Mouse (Mus musculus) Patski (cell line): ENCODE measurements around the gene Tmem184b. TPM values are rescaled to one million over a fixed set of nuclear protein-coding genes. Genes with fewer than 3 reads are reported as not detected.

ENCODE experiments used
- ATAC-seq: fragments of 100-300 bp; one replicate; pipeline ENCODE4 v1.8.0; 2021
- CTCF ChIA-PET: fragments of 350-600 bp; sonication (Branson Sonifier 250); formaldehyde crosslinking; loops from one replicate; lab custom pipeline; 2022; ENCODE audit warnings: inconsistent platforms; lab: Charles Lee
- POLR2A ChIA-PET: fragments of 350-600 bp; sonication (Branson Sonifier 250); formaldehyde crosslinking; loops from one replicate; lab custom pipeline; 2022; ENCODE audit warnings: antibody characterized with exemption, inconsistent platforms; lab: Charles Lee
- DNase-seq: peaks from one replicate; pipeline ENCODE4 v3.0.0-alpha.2; 2011; ENCODE audit warnings: low read depth, low spot score
- H3K27me3 ChIP-seq: fragments of 371-371 bp; one replicate; pipeline ENCODE4 v1.5.1; 2021
- CTCF ChIP-seq: fragments of 100-300 bp; IDR thresholded peaks from one replicate; pipeline ENCODE4 v1.5.1; 2021
- in situ Hi-C: fragments of 300-500 bp; cut with MboI; formaldehyde crosslinking; loops from 3 replicates; pipeline ENCODE4 v1.11.1; 2018; ENCODE audit warnings: low pct_unique_long_range_greater_than_20kb, mixed read lengths
- polyA plus RNA-seq: library from polyadenylated mRNA; unstranded; gene quantifications from one replicate; pipeline ENCODE4 v1.2.3, GENCODE M21; 2021

The Tmem184b gene
- polyA plus RNA-seq, 1 experiment from 2014 or later, result 129 TPM

- ATAC-seq (no peak), DNase-seq (no peak)
- H3K27me3 ChIP-seq, result no peaks in the 10 kb centered on the region
- ChIA-PET POLR2A (interaction anchor here (1.0 kb wide), 1 partner anchor 29 kb away, joined by 3 read pairs; no protein-coding TSS in a partner anchor), CTCF (interaction anchor here (1.0 kb wide), 1 partner anchor 191 kb away, joined by 3 read pairs; no protein-coding TSS in a partner anchor)
- in situ Hi-C loops, result no loop called here
- TF ChIP-seq CTCF, result no peak
Observed at GRCm38 (mm10) chr15:79416460-79417085, 13.2 kb upstream of the Tmem184b start.

GRCm38 (mm10) chr15:79414513-79414912, 11.1 kb upstream of the Tmem184b start:
- no peak for TF ChIP-seq CTCF
- in situ Hi-C loops, result loop anchor here (5.0 kb wide), 1 partner anchor 53 kb away; no protein-coding TSS in a partner anchor
- no peaks in the 10 kb centered on the region for H3K27me3 ChIP-seq
- DNase-seq (no peak), ATAC-seq (peak; percentile 41)
- ChIA-PET POLR2A (no interaction called here), CTCF (no interaction called here)

DNA sequence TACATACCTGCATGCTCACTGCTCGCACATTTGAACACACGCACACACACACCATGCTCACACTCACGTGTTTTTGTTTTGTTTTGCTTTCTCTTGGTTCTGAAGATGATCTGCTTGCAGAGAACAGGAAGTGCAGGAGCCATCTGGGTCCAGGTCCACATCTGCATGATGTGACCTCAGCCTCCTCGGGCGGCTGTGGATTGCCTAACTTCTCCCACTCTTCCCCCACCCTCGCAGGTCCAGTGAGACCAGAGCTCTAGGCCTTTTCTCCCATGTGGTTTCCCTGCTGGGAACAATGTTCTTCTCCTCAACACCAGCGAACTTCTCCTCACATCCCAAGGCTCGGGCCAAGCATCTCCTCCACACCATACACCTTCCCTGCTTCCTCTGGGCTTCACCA, 10.4 kb upstream of the Tmem184b start:
- TF ChIP-seq CTCF, result no peak
- ATAC-seq (no peak), DNase-seq (no peak)
- H3K27me3 ChIP-seq, result no peaks in the 10 kb centered on the region
- CTCF ChIA-PET, result no interaction called here
- in situ Hi-C loops, result loop anchor here (5.0 kb wide), 1 partner anchor 53 kb away; no protein-coding TSS in a partner anchor
- POLR2A ChIA-PET, result no interaction called here

DNA sequence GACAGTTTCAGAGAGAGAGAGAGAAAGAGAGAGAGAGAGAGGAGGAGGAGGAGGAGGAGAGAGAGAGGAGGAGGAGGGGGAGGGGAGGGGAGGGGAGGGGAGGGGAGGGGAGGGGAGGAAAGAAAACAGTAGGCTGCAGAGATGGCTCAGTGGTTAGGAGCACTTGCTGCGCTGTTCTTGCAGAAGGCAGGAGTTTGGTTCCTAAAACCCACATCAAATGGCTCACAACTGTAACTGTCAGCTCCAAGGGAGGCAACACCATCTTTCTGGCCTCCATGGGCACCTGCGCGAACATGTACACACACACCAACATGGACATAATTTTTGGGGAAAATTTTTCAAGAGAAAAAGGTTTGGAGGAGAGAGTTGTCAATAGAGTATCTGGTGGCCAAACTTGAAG, 9.8 kb upstream of the Tmem184b start:
- CTCF ChIA-PET, result no interaction called here
- TF ChIP-seq CTCF, result no peak
- in situ Hi-C loops, result loop anchor here (5.0 kb wide), 1 partner anchor 54 kb away; no protein-coding TSS in a partner anchor
- DNase-seq, result no peak
- no peak for ATAC-seq
- H3K27me3 ChIP-seq, result no peaks in the 10 kb centered on the region
- POLR2A ChIA-PET, result interaction anchor here (0.6 kb wide), 1 partner anchor 52 kb away, joined by 3 read pairs; no protein-coding TSS in a partner anchor

- in situ Hi-C loops, result loop anchor here (5.0 kb wide), 1 partner anchor 56 kb away; no protein-coding TSS in a partner anchor
- TF ChIP-seq CTCF, result no peak
- ChIA-PET CTCF (interaction anchor here (1.4 to 1.6 kb wide), 3 partner anchors 12 to 55 kb away, joined by 3 to 6 read pairs (median 5); no protein-coding TSS in a partner anchor), POLR2A (no interaction called here)
- ATAC-seq, result no peak
- H3K27me3 ChIP-seq, result no peaks in the 10 kb centered on the region
- DNase-seq, result no peak
Observed at GRCm38 (mm10) chr15:79411363-79412065, 8.1 kb upstream of the Tmem184b start.

GRCm38 (mm10) chr15:79409077-79409573, 5.8 kb upstream of the Tmem184b start:
- no peak for TF ChIP-seq CTCF
- DNase-seq (no peak), ATAC-seq (no peak)
- in situ Hi-C loops, result no loop called here
- no peaks in the 10 kb centered on the region for H3K27me3 ChIP-seq
- ChIA-PET POLR2A (interaction anchor here (0.8 kb wide), 2 partner anchors 18 to 28 kb away, joined by 3 to 5 read pairs; no protein-coding TSS in a partner anchor), CTCF (no interaction called here)

DNA sequence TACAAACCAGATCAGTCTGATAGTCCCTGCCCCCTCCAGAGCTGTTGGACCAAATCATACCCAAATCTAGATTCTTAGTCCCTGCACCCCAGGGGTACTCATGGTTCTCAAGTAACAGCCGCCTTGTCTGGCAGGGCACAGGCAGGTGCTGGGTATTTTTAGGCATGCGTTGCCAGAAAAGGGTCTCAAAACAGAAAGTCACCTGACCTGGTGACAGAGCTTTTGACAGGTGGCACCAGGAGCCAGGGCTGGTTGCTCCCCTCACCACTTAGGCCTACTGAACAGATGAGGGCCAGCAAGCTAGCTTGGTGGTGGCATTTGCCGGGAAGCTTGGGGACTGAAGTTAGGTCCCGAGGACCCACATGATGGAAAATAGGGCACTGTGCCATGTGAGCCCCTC, 3.2 kb upstream of the Tmem184b start:
- TF ChIP-seq CTCF, result no peak
- in situ Hi-C loops, result no loop called here
- ChIA-PET CTCF (interaction anchor here (1.7 kb wide), 1 partner anchor 60 kb away, joined by 5 read pairs; no protein-coding TSS in a partner anchor), POLR2A (interaction anchor here (1.4 kb wide), 1 partner anchor 13 kb away, joined by 6 read pairs; no protein-coding TSS in a partner anchor)
- no peaks in the 10 kb centered on the region for H3K27me3 ChIP-seq
- no peak for ATAC-seq
- no peak for DNase-seq

GRCm38 (mm10) chr15:79404277-79404676, 908 bp upstream of the Tmem184b start:
- H3K27me3 ChIP-seq, result no peaks in the 10 kb centered on the region
- no peak for TF ChIP-seq CTCF
- ATAC-seq (no peak), DNase-seq (no peak)
- in situ Hi-C loops, result no loop called here
- ChIA-PET POLR2A (interaction anchor here (0.6 to 1.5 kb wide), 2 partner anchors 11 to 15 kb away, joined by 3 to 4 read pairs; no protein-coding TSS in a partner anchor), CTCF (no interaction called here)

- no peak for TF ChIP-seq CTCF
- POLR2A ChIA-PET, result interaction anchor here (1.2 to 1.6 kb wide), 3 partner anchors 11 to 40 kb away, joined by 3 to 4 read pairs (median 4); no protein-coding TSS in a partner anchor
Observed at GRCm38 (mm10) chr15:79403763-79404210, 418 bp upstream of the Tmem184b start.

GRCm38 (mm10) chr15:79402176-79402575, 1.2 kb downstream of the Tmem184b start:
- DNase-seq (no peak), ATAC-seq (no peak)
- ChIA-PET POLR2A (interaction anchor here (0.5 to 1.2 kb wide), 5 partner anchors 17 to 1154 kb away, joined by 3 to 4 read pairs (median 3); no protein-coding TSS in a partner anchor), CTCF (no interaction called here)
- H3K27me3 ChIP-seq, result no peaks in the 10 kb centered on the region
- in situ Hi-C loops, result no loop called here
- no peak for TF ChIP-seq CTCF

More at GRCm38 (mm10) chr15:79403763-79404210, 418 bp upstream of the Tmem184b start:
- H3K27me3 ChIP-seq, result no peaks in the 10 kb centered on the region
- no peak for DNase-seq
- no peak for ATAC-seq
- in situ Hi-C loops, result no loop called here
- CTCF ChIA-PET, result no interaction called here
